Mouse (Mus musculus) lung, postnatal 0 days (tissue): Measurements from ENCODE around the gene Slc24a2.

Source experiments
- CTCF ChIP-seq: IDR thresholded peaks from 2 replicates; pipeline ENCODE4 v1.5.1; 2016; ENCODE audit warnings: antibody characterized with exemption, mild to moderate bottlenecking
- EP300 ChIP-seq: IDR thresholded peaks from 2 replicates; pipeline ENCODE4 v1.6.1; 2016; ENCODE audit warnings: antibody characterized with exemption, mild to moderate bottlenecking, control low read depth

DNA sequence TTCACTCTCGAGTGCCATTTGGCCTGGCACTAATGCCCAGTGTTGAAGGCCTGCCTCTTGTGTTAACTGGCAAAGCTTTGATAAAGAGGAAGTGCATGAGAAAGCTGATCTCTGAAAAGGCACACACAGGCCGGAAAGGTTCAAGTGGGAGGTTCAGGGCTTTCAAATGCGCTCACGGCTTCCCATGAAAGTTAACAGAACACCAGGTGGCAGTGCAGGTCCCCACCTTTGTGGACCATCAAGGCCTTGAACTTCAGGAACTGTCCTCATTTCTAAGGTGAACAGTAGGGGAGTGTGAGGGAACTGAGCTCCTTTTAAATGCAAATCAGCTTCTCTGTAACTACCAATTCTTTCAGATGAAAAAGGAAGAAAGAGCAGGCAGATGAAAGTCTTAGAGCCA lies 110.5 kb downstream of the Slc24a2 start:
- TF ChIP-seq CTCF (no peak), EP300 (no peak)
